Mouse (Mus musculus) lung, embryonic 16.5 days (tissue): Measurements from ENCODE around the gene Tmem80. TPM values are rescaled to one million over a fixed set of nuclear protein-coding genes. Genes with fewer than 3 reads are reported as not detected.

Source experiments
- ATAC-seq: fragments of 200-750 bp; cut with Nextera tagmentation; 2 replicates; pipeline ENCODE4 v1.8.0; 2017; ENCODE audit warnings: low read depth, mild to moderate bottlenecking, moderate library complexity
- H3K27ac ChIP-seq: fragments of 300-500 bp; sonication (generic); 2 replicates; pipeline ENCODE4 v1.5.1; 2014; ENCODE audit warnings: mild to moderate bottlenecking, control low read depth, low read length
- H3K27me3 ChIP-seq: fragments of 300-500 bp; sonication (generic); 2 replicates; pipeline ENCODE4 v1.6.1; 2014; ENCODE audit warnings: low read depth, low read length, mixed read lengths; ENCODE audit not compliant: control insufficient read depth, insufficient read depth
- H3K36me3 ChIP-seq: fragments of 300-500 bp; sonication (generic); 2 replicates; pipeline ENCODE4 v1.6.1; 2014; ENCODE audit warnings: low read length; ENCODE audit not compliant: control insufficient read depth, insufficient read depth
- H3K4me1 ChIP-seq: fragments of 300-500 bp; sonication (generic); replicated peaks from 2 replicates; pipeline ENCODE4 v1.6.1; 2014; ENCODE audit warnings: low read length, mixed read lengths; ENCODE audit not compliant: control insufficient read depth, insufficient read depth
- H3K4me2 ChIP-seq: fragments of 300-500 bp; sonication (generic); 2 replicates; pipeline ENCODE4 v1.6.1; 2014; ENCODE audit warnings: low read depth, low read length, control low read depth
- H3K4me3 ChIP-seq: fragments of 300-500 bp; sonication (generic); 2 replicates; pipeline ENCODE4 v1.5.1; 2014; ENCODE audit warnings: mild to moderate bottlenecking, low read length, control low read depth
- H3K9ac ChIP-seq: fragments of 300-500 bp; sonication (generic); 2 replicates; pipeline ENCODE4 v1.6.1; 2014; ENCODE audit warnings: low read length, control low read depth
- H3K9me3 ChIP-seq: fragments of 300-500 bp; sonication (generic); 2 replicates; pipeline ENCODE4 v1.6.1; 2016; ENCODE audit warnings: low read length; ENCODE audit not compliant: control insufficient read depth
- WGBS: fragments of 180-500 bp; shearing (Covaris S2); extraction: QIAGEN DNeasy Blood & Tissue Kit; methylation state at CpG from one replicate; pipeline ENCODE4 v1.1.7; 2014; 5-methylcytosine and 5-hydroxymethylcytosine counted together
- polyA plus RNA-seq: library from polyadenylated mRNA; unstranded; fragments of >200 nt; fragmentation: Nextera tagmentation; extraction: Ambion mirVana; gene quantifications from 2 replicates; pipeline ENCODE4 v1.2.1, GENCODE M21; 2015

Gene Tmem80
- polyA plus RNA-seq, 1 experiment from 2014 or later: 45.1 TPM

DNA sequence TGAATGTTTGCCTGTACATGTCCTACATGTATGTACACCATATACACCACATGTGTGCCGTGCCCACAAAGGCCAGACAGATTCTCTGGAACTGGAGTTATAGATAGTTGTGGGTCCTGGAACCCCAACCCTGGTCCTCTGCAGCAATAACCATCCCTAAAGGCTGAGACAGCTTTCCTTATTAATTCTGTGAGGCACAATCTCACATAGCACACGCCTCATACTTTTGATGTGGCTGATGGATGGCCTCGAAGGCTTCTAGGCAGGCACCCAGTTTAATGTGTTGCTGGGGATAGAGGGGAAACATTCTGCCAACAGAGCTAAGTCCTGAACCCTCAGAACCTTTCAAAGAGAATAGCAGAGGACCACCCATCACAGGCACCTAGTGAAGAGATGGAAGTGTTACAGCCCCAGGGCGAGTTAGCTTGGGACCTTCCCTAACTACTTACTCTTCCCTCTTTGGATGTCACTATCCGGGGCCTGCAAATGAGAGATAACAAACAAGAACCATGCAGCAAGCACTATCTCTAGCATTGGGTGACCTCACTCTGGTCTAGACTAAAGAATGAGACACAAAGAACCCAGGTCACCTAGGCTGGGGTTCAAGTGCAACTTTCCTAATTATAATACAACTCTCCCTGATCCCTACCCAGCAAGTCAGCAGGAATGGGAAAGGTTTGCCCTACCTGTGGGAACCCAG, 37.0 kb downstream of the Tmem80 start:
- Histone ChIP-seq H3K9me3 (no peaks in the 10 kb centered on the region), H3K27me3 (peaks cover 3% of the 10 kb centered on the region; the same call in 1 of the 2 replicates), H3K4me1 (peaks cover 5% of the 10 kb centered on the region), H3K4me2 (no peak overlapping the region), H3K27ac (no peak overlapping the region), H3K36me3 (no peaks in the 10 kb centered on the region), H3K9ac (no peak overlapping the region), H3K4me3 (no peak overlapping the region)
- 72% methylated on average over 5 of the region's 5 CpGs for WGBS
- ATAC-seq: no peak

DNA sequence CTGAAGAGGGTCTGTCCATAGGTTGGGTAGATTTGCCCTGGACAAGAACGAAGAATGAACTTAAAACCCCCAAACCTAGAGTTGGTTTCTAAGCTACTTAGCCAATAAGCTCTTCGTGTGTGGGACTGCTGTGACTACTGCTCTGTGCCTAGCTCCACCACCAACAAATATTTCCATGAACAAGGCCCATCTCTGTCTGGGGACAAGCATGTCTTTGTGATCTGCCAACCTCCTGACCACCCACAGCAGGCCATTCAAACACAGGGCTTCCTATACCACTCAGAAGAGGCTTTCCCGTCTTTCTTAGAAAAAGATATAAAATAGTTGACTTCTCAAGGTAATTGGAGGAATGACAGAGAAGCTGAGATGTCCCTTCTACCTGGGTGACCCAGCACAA, 37.5 kb downstream of the Tmem80 start:
- Histone ChIP-seq H3K9me3 (no peaks in the 10 kb centered on the region), H3K4me3 (no peak overlapping the region), H3K27me3 (peaks cover 3% of the 10 kb centered on the region; the same call in 1 of the 2 replicates), H3K36me3 (no peaks in the 10 kb centered on the region), H3K4me2 (no peak overlapping the region), H3K4me1 (peaks cover 5% of the 10 kb centered on the region), H3K27ac (no peak overlapping the region), H3K9ac (no peak overlapping the region)
- ATAC-seq: no peak
- 52% methylated on average over 3 of the region's 3 CpGs for WGBS

DNA sequence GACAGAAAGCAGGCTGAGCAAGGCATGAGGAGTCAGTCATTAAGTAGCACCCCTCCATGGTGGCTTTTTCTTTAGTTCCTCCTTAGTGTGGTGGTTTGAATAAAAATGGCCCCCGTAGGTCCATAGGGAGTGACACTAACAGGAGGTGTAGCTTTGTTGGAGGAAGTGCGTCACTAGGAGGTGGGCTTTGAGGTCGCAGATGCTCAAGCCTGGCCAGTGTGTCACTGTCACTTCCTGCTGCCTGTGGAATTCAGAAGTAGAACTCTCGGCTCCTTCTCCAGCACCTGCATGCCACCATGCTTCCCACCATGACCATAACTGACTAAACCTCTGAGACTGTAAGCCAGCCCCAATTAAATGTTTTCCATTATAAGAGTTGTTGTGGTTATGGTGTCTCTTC, 39.8 kb downstream of the Tmem80 start:
- Histone ChIP-seq H3K27ac (no peak overlapping the region), H3K9ac (no peak overlapping the region), H3K4me2 (no peak overlapping the region), H3K4me1 (no peaks in the 10 kb centered on the region), H3K36me3 (no peaks in the 10 kb centered on the region), H3K4me3 (no peak overlapping the region), H3K9me3 (no peaks in the 10 kb centered on the region), H3K27me3 (no peaks in the 10 kb centered on the region; the same call in 1 of the 2 replicates)
- no peak for ATAC-seq
- 72% methylated on average over 4 of the region's 4 CpGs for WGBS

DNA sequence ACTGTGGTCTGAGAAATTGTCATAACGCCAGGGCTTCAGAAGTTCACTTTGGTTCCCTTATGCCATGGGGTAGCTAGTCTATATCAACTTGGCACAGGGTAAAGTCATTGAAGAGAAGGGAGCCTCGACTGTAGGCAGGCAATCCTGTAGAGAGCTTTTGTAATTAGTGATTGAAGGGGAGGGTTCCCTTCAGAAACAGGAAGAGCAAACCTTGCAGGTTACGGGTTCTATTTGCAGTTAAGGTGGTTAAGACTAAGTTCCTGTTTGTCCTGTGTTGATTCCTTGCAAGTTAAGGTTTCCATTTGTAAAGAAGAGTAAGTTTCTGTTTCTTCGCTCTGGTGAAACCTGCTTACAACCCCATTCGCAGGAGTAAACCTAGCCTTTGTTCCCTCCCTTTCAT, 42.4 kb downstream of the Tmem80 start:
- no peak for ATAC-seq
- no peaks in the 10 kb centered on the region; the same call in 1 of the 2 replicates for H3K27me3 ChIP-seq

DNA sequence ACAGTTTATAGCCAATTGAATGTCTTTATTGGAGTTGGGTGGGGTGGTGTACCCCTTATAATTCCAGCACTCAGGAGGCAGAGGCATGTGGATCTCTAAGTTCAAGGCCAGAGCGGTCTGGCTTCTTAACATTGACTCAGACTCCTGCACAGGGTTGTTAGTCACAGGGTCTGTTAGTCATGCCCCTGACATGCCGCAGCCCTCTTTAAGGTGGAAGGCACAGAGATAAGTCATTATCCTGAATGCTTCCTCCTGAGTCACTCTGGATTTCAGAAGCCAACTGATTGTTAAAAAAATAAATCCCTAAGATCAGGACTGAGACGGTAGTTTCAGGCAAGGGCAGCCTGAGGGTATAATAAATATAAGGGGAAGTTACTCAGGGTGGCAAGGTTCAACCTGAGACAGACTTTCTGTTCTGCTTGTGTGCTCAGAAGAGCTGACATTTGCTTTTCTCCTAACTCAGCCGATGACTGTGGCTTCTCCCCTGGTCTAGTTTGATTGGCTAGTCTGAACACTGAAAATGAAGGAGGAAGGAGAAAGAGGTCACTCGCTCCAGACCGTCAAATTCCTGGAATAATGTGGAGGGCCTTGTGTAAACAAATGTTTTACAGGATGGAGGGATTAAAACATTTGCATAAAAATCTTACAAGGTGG, 44.5 kb downstream of the Tmem80 start:
- H3K9me3 ChIP-seq: no peaks in the 10 kb centered on the region
- no peak overlapping the region for H3K9ac ChIP-seq
- 31% methylated on average over 6 of the region's 6 CpGs for WGBS
- ATAC-seq: no peak
- no peaks in the 10 kb centered on the region for H3K36me3 ChIP-seq
- no peaks in the 10 kb centered on the region for H3K4me1 ChIP-seq
- H3K27ac ChIP-seq: no peak overlapping the region
- H3K4me2 ChIP-seq: no peak overlapping the region
- H3K27me3 ChIP-seq: no peaks in the 10 kb centered on the region
- no peak overlapping the region for H3K4me3 ChIP-seq

More for the DNA sequence above, 42.4 kb downstream of the Tmem80 start:
- no peak overlapping the region for H3K9ac ChIP-seq
- no peak overlapping the region for H3K4me3 ChIP-seq
- no peak overlapping the region for H3K27ac ChIP-seq
- 64% methylated on average over 5 of the region's 5 CpGs for WGBS
- no peaks in the 10 kb centered on the region for H3K9me3 ChIP-seq
- H3K4me1 ChIP-seq: no peaks in the 10 kb centered on the region
- H3K4me2 ChIP-seq: no peak overlapping the region
- H3K36me3 ChIP-seq: no peaks in the 10 kb centered on the region

DNA sequence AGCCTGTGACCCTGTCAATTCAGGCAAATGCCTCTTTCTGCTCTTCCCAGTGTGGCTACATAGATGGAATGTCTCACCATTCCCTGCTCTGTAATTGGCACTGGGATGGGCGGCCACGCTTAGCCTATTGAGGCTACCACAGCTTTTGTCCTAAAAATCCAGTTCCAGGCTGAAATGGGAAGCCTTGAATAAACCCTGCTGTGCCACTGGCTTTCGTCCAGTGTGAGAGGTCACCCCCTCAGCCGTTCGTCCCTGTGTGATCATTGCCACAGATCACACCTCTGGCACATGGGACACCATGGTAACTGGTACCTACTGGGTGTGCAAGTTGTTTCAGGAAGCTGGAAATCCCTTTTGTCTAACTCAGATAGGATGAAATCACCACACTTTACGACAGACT, 46.1 kb downstream of the Tmem80 start:
- 75% methylated on average over 6 of the region's 6 CpGs for WGBS
- no peak for ATAC-seq
- no peak overlapping the region for H3K27ac ChIP-seq

DNA sequence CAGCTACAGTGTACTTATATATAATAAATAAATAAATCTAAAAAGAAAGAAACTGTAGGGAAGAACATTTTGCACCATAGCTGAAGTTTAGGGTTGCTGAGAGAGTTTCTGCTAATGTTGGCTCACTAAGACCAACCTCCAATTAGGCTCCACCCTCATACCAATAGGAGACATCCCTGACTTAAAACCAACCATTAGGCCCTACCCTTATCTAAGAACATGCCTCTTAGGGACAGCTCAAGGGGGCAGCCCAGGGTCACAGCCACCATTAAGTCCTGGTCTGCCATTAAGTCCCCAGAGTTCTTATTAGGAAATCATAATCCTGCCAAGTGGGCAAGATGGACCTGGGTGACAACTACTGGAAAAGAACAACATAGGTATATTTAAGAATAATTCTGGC, 46.9 kb downstream of the Tmem80 start:
- Histone ChIP-seq H3K27me3 (no peaks in the 10 kb centered on the region), H3K9ac (no peak overlapping the region), H3K9me3 (no peaks in the 10 kb centered on the region), H3K36me3 (no peaks in the 10 kb centered on the region), H3K4me1 (no peaks in the 10 kb centered on the region), H3K4me3 (no peak overlapping the region), H3K4me2 (no peak overlapping the region), H3K27ac (no peak overlapping the region)
- ATAC-seq: no peak

More for the DNA sequence above, 46.1 kb downstream of the Tmem80 start:
- Histone ChIP-seq H3K4me1 (no peaks in the 10 kb centered on the region), H3K9me3 (no peaks in the 10 kb centered on the region), H3K36me3 (no peaks in the 10 kb centered on the region), H3K4me2 (no peak overlapping the region), H3K9ac (no peak overlapping the region), H3K4me3 (no peak overlapping the region), H3K27me3 (no peaks in the 10 kb centered on the region)

DNA sequence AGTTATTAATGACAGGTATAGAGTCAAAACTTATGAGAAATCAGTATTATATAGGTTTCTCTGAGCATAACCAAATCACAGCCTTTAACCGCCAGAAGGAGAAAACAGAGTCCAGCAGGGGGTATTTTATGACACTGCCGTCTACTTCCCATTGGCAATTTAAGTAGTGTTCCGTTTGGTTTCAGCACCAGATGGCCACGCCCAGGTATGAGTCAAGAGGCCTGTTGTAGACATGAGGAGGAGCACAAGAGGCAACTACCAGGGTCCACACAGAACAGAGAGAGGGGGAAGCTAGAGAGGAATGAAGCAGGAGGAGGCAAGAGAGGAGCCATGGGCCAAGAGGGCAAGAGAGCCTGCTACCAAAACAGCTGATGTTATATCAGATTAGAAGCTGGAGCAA, 52.0 kb downstream of the Tmem80 start:
- no peak overlapping the region for H3K4me3 ChIP-seq
- no peak overlapping the region for H3K9ac ChIP-seq
- H3K27me3 ChIP-seq: no peaks in the 10 kb centered on the region; the same call in 1 of the 2 replicates
- ATAC-seq: no peak
- WGBS: 54% methylated on average over 4 of the region's 4 CpGs
- H3K27ac ChIP-seq: no peak overlapping the region
- no peaks in the 10 kb centered on the region for H3K36me3 ChIP-seq
- H3K9me3 ChIP-seq: no peaks in the 10 kb centered on the region
- no peaks in the 10 kb centered on the region for H3K4me1 ChIP-seq
- no peak overlapping the region for H3K4me2 ChIP-seq

DNA sequence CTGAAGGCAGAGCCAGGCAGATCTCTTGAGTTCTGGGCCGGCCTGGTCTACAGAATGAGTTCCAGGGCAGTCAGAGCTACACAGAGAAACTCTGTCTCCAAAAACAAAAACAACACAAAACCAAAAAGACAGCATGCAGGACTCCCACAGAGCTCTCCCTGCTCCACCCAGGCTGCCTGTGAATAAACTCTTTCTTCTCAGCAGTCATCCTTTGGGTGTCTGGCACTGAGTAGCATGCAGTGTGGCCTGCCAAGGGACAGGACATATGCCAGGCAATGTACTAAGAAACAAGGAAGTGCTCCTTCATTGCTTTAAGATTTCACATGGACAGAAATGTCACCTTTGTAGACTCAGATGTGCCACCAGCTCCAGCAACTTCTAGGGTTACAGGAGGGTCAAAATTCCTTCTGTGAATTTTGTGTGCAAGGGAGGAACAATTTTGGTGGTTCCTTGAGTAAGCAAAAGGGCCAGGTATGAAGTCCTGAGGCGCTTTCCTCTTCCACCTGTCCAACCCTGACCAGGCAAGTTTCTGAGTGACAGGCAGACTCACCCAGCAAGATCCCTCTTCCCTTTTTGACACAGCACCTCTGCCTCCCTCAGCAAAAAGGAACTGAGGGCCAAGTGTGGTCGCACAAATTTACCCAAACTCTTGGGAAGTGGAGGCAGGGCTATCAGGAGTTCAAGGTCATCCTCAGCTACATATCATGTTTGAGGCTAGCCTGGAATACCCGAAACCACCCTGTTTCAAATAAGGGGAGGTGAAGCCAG, 53.7 kb downstream of the Tmem80 start:
- no peak for ATAC-seq
- Histone ChIP-seq H3K27me3 (no peaks in the 10 kb centered on the region; the same call in 1 of the 2 replicates), H3K4me1 (no peaks in the 10 kb centered on the region), H3K4me3 (no peak overlapping the region), H3K27ac (no peak overlapping the region), H3K36me3 (no peaks in the 10 kb centered on the region), H3K4me2 (no peak overlapping the region), H3K9me3 (no peaks in the 10 kb centered on the region), H3K9ac (no peak overlapping the region)
- 69% methylated on average over 4 of the region's 4 CpGs for WGBS
